Mouse (Mus musculus) hindbrain, embryonic 12.5 days (tissue): ENCODE results near the gene Sit1. TPM values are rescaled to one million over a fixed set of nuclear protein-coding genes. Genes with fewer than 3 reads are reported as not detected.

Source experiments
- ATAC-seq: fragments of 200-750 bp; cut with Nextera tagmentation; 2 replicates; pipeline ENCODE4 v1.8.0; 2017; ENCODE audit warnings: moderate TSS enrichment; ENCODE audit not compliant: low FRiP score
- H3K27ac ChIP-seq: fragments of 300-500 bp; sonication (generic); 2 replicates; pipeline ENCODE4 v1.5.1; 2016; ENCODE audit warnings: mild to moderate bottlenecking
- H3K27me3 ChIP-seq: fragments of 300-500 bp; sonication (generic); 2 replicates; pipeline ENCODE4 v1.6.1; 2016; ENCODE audit warnings: mild to moderate bottlenecking
- H3K36me3 ChIP-seq: fragments of 300-500 bp; sonication (generic); 2 replicates; pipeline ENCODE4 v1.6.1; 2016; ENCODE audit warnings: mild to moderate bottlenecking
- H3K4me1 ChIP-seq: fragments of 300-500 bp; sonication (generic); 2 replicates; pipeline ENCODE4 v1.6.1; 2016
- H3K4me2 ChIP-seq: fragments of 300-500 bp; sonication (generic); replicated peaks from 2 replicates; pipeline ENCODE4 v1.6.1; 2016; ENCODE audit warnings: mild to moderate bottlenecking
- H3K4me3 ChIP-seq: fragments of 300-500 bp; sonication (generic); 2 replicates; pipeline ENCODE4 v1.5.1; 2016; ENCODE audit warnings: mild to moderate bottlenecking
- H3K9ac ChIP-seq: fragments of 300-500 bp; sonication (generic); 2 replicates; pipeline ENCODE4 v1.6.1; 2016; ENCODE audit warnings: mild to moderate bottlenecking, moderate library complexity
- H3K9me3 ChIP-seq: fragments of 300-500 bp; sonication (generic); replicated peaks from 2 replicates; pipeline ENCODE4 v1.6.1; 2016; ENCODE audit warnings: mild to moderate bottlenecking
- WGBS: fragments of 180-500 bp; shearing (Covaris S2); methylation state at CpG from one replicate; pipeline ENCODE4 v1.1.7; 2016; 5-methylcytosine and 5-hydroxymethylcytosine counted together
- polyA plus RNA-seq: library from polyadenylated mRNA; unstranded; fragments of >200 nt; fragmentation: Nextera tagmentation; extraction: Ambion mirVana; gene quantifications from 2 replicates; pipeline ENCODE4 v1.2.1, GENCODE M21; 2016

Sit1 gene
- polyA plus RNA-seq, 1 experiment from 2014 or later = not detected

GRCm38 (mm10) chr4:43511675-43512454, 28.3 kb upstream of the Sit1 start:
- Histone ChIP-seq H3K4me2 (no peak overlapping the region), H3K27ac (no peak overlapping the region), H3K36me3 (no peaks in the 10 kb centered on the region), H3K4me3 (no peak overlapping the region), H3K9ac (no peak overlapping the region), H3K9me3 (no peaks in the 10 kb centered on the region), H3K27me3 (peaks cover 32% of the 10 kb centered on the region), H3K4me1 (peaks cover 18% of the 10 kb centered on the region)
- no peak for ATAC-seq
- 76% methylated on average over 19 of the region's 19 CpGs for WGBS

- no peak overlapping the region for H3K27ac ChIP-seq
- 20% methylated on average over 9 of the region's 9 CpGs for WGBS
- H3K27me3 ChIP-seq = peaks cover 38% of the 10 kb centered on the region
- H3K36me3 ChIP-seq = no peaks in the 10 kb centered on the region
- H3K9ac ChIP-seq = no peak overlapping the region
- ATAC-seq = no peak
- H3K4me3 ChIP-seq = peak overlapping the region; percentile 31; the same call in 1 of the 2 replicates
- peak overlapping the region; percentile 58 for H3K4me2 ChIP-seq
- H3K4me1 ChIP-seq = peaks cover 20% of the 10 kb centered on the region
- H3K9me3 ChIP-seq = no peaks in the 10 kb centered on the region
These were observed 25.6 kb upstream of the Sit1 start for GRCm38 (mm10) chr4:43509109-43509508.

- Histone ChIP-seq H3K9ac (peak overlapping the region; percentile 47), H3K27me3 (peaks cover 38% of the 10 kb centered on the region), H3K27ac (no peak overlapping the region), H3K36me3 (no peaks in the 10 kb centered on the region), H3K4me1 (peaks cover 20% of the 10 kb centered on the region), H3K9me3 (no peaks in the 10 kb centered on the region), H3K4me2 (peak overlapping the region; percentile 58), H3K4me3 (peak overlapping the region; percentile 31)
- 9% methylated on average over 13 of the region's 13 CpGs for WGBS
- no peak; the same call in 1 of the 2 replicates for ATAC-seq
These were observed 25.1 kb upstream of the Sit1 start for GRCm38 (mm10) chr4:43508666-43508997.

- Histone ChIP-seq H3K4me1 (peaks cover 20% of the 10 kb centered on the region), H3K9ac (peak overlapping the region; percentile 47), H3K36me3 (no peaks in the 10 kb centered on the region), H3K4me2 (peak overlapping the region; percentile 58), H3K27me3 (peaks cover 40% of the 10 kb centered on the region), H3K9me3 (no peaks in the 10 kb centered on the region), H3K4me3 (peak overlapping the region; percentile 31), H3K27ac (no peak overlapping the region)
- peak; percentile 61; the same call in 1 of the 2 replicates for ATAC-seq
- WGBS = 10% methylated on average over 18 of the region's 22 CpGs
These were observed 24.6 kb upstream of the Sit1 start for GRCm38 (mm10) chr4:43507938-43508665.

- no peak for ATAC-seq
- Histone ChIP-seq H3K4me3 (no peak within 1 kb of the TSS), H3K9ac (peak within 1 kb of the TSS; percentile 47; the same call in 1 of the 2 replicates), H3K4me1 (peaks cover 20% of the 10 kb centered on the region), H3K36me3 (no peaks in the 10 kb centered on the region), H3K27ac (no peak within 1 kb of the TSS), H3K4me2 (peak within 1 kb of the TSS; percentile 58; the same call in 1 of the 2 replicates), H3K9me3 (no peaks in the 10 kb centered on the region), H3K27me3 (peaks cover 43% of the 10 kb centered on the region)
- WGBS = 55% methylated on average over 9 of the region's 9 CpGs
These were observed 23.1 kb upstream of the Sit1 start, which contains the start of gene Car9 for GRCm38 (mm10) chr4:43506536-43507185. TSS of gene Car9 (plus strand) at chr4:43506966.

GRCm38 (mm10) chr4:43506074-43506473, 22.5 kb upstream of the Sit1 start:
- Histone ChIP-seq H3K9ac (no peak overlapping the region), H3K27ac (no peak overlapping the region), H3K36me3 (no peaks in the 10 kb centered on the region), H3K4me3 (no peak overlapping the region), H3K27me3 (peaks cover 43% of the 10 kb centered on the region), H3K9me3 (no peaks in the 10 kb centered on the region), H3K4me1 (peaks cover 20% of the 10 kb centered on the region), H3K4me2 (no peak overlapping the region)
- WGBS = 69% methylated on average over 8 of the region's 8 CpGs
- ATAC-seq = no peak

- peaks cover 35% of the 10 kb centered on the region for H3K27me3 ChIP-seq
- 81% methylated on average over 4 of the region's 4 CpGs for WGBS
These were observed 20.7 kb upstream of the Sit1 start for GRCm38 (mm10) chr4:43504269-43504668.

GRCm38 (mm10) chr4:43503506-43503905, 20.0 kb upstream of the Sit1 start:
- no peaks in the 10 kb centered on the region for H3K36me3 ChIP-seq
- no peaks in the 10 kb centered on the region for H3K9me3 ChIP-seq
- WGBS = 82% methylated on average over 6 of the region's 6 CpGs
- no peak overlapping the region for H3K27ac ChIP-seq
- H3K4me2 ChIP-seq = no peak overlapping the region
- peaks cover 27% of the 10 kb centered on the region for H3K27me3 ChIP-seq
- no peak for ATAC-seq
- H3K4me1 ChIP-seq = peaks cover 19% of the 10 kb centered on the region
- H3K9ac ChIP-seq = no peak overlapping the region
- H3K4me3 ChIP-seq = no peak overlapping the region

More at GRCm38 (mm10) chr4:43504269-43504668, 20.7 kb upstream of the Sit1 start:
- Histone ChIP-seq H3K27ac (no peak overlapping the region), H3K4me1 (peaks cover 20% of the 10 kb centered on the region), H3K36me3 (no peaks in the 10 kb centered on the region), H3K4me2 (no peak overlapping the region), H3K4me3 (no peak overlapping the region), H3K9ac (no peak overlapping the region), H3K9me3 (no peaks in the 10 kb centered on the region)
- ATAC-seq = no peak

- no peak overlapping the region for H3K4me2 ChIP-seq
- H3K36me3 ChIP-seq = no peaks in the 10 kb centered on the region
- no peak overlapping the region for H3K27ac ChIP-seq
- WGBS = 71% methylated on average over 2 of the region's 2 CpGs
- H3K9me3 ChIP-seq = no peaks in the 10 kb centered on the region
- ATAC-seq = no peak
- no peak overlapping the region for H3K4me3 ChIP-seq
- H3K9ac ChIP-seq = no peak overlapping the region
- H3K27me3 ChIP-seq = peaks cover 22% of the 10 kb centered on the region
- H3K4me1 ChIP-seq = peaks cover 19% of the 10 kb centered on the region
These were observed 19.5 kb upstream of the Sit1 start for GRCm38 (mm10) chr4:43503041-43503440.

GRCm38 (mm10) chr4:43499407-43500333, 16.1 kb upstream of the Sit1 start, which contains the start of gene Arhgef39:
TSS of gene Arhgef39 (minus strand) at chr4:43499695.
- H3K4me3 ChIP-seq = peak within 1 kb of the TSS; percentile 45
- WGBS = 7% methylated on average over 50 of the region's 50 CpGs
- no peak within 1 kb of the TSS for H3K27ac ChIP-seq
- peaks cover 13% of the 10 kb centered on the region; the same call in 1 of the 2 replicates for H3K36me3 ChIP-seq
- H3K4me2 ChIP-seq = peak within 1 kb of the TSS; percentile 64
- peak within 1 kb of the TSS; percentile 42 for H3K9ac ChIP-seq
- peaks cover 5% of the 10 kb centered on the region; the same call in 1 of the 2 replicates for H3K27me3 ChIP-seq
- peaks cover 26% of the 10 kb centered on the region for H3K4me1 ChIP-seq
- ATAC-seq = peak; percentile 86
- no peaks in the 10 kb centered on the region for H3K9me3 ChIP-seq

GRCm38 (mm10) chr4:43498983-43499382, 15.4 kb upstream of the Sit1 start:
- WGBS = 15% methylated on average over 8 of the region's 8 CpGs

More at GRCm38 (mm10) chr4:43498983-43499382, 15.4 kb upstream of the Sit1 start:
- ATAC-seq = peak; percentile 64; the same call in 1 of the 2 replicates
- Histone ChIP-seq H3K4me2 (peak overlapping the region; percentile 64), H3K27me3 (peaks cover 5% of the 10 kb centered on the region; the same call in 1 of the 2 replicates), H3K27ac (no peak overlapping the region), H3K9me3 (no peaks in the 10 kb centered on the region), H3K4me1 (peaks cover 31% of the 10 kb centered on the region), H3K36me3 (peaks cover 13% of the 10 kb centered on the region; the same call in 1 of the 2 replicates), H3K4me3 (peak overlapping the region; percentile 45), H3K9ac (peak overlapping the region; percentile 42; the same call in 1 of the 2 replicates)
